Mouse (Mus musculus): Measurements from ENCODE around the gene Ttc36. TPM values are rescaled to one million over a fixed set of nuclear protein-coding genes. Genes with fewer than 3 reads are reported as not detected.
"Not testable (repeated sequence)": the region's sequence is repeated elsewhere in the genome, so short reads cannot be mapped to it uniquely, and the experiment has no call there.

The Ttc36 gene
- polyA plus RNA-seq, 1 experiment from 2014 or later = 0.31 TPM

GRCm38 (mm10) chr9:44772392-44772749, 30.5 kb downstream of the Ttc36 start:
- Histone ChIP-seq H3K4me2 (replicated peaks) (no peak overlapping the region), H3K9me3 (replicated peaks) (no peaks in the 10 kb centered on the region), H3K27me3 (no peaks in the 10 kb centered on the region), H3K4me3 (replicated peaks) (peak overlapping the region; percentile 61; the same call in 1 of the 2 replicates), H3K4me1 (peaks cover 8% of the 10 kb centered on the region), H3K27ac (replicated peaks) (no peak overlapping the region; the same call in 1 of the 2 replicates), H3K9ac (no peak overlapping the region), H3K36me3 (peaks cover 20% of the 10 kb centered on the region; the same call in 1 of the 2 replicates)
- 22% methylated on average over 5 of the region's 5 CpGs for WGBS
- ATAC-seq (ENCODE audit: insufficient number of reproducible peaks, low FRiP score, low TSS enrichment, low read depth) = no peak

- ATAC-seq (ENCODE audit: insufficient number of reproducible peaks, low FRiP score, low TSS enrichment, low read depth) = no peak
- Histone ChIP-seq H3K4me3 (replicated peaks) (no peak overlapping the region), H3K27ac (replicated peaks) (no peak overlapping the region), H3K4me2 (replicated peaks) (no peak overlapping the region), H3K36me3 (peaks cover 16% of the 10 kb centered on the region; the same call in 1 of the 2 replicates), H3K9ac (no peak overlapping the region), H3K9me3 (replicated peaks) (no peaks in the 10 kb centered on the region), H3K27me3 (no peaks in the 10 kb centered on the region), H3K4me1 (peaks cover 8% of the 10 kb centered on the region)
- 84% methylated on average over 5 of the region's 5 CpGs for WGBS
Measured at GRCm38 (mm10) chr9:44771376-44771775, 31.5 kb downstream of the Ttc36 start.

- not testable (repeated sequence) for H3K4me1 ChIP-seq; ATAC-seq (ENCODE audit: insufficient number of reproducible peaks, low FRiP score, low TSS enrichment, low read depth); H3K27me3 ChIP-seq; H3K9ac ChIP-seq; H3K9me3 ChIP-seq (replicated peaks); H3K36me3 ChIP-seq
- peak overlapping the region; percentile 98; the same call in 1 of the 2 replicates for H3K27ac ChIP-seq (replicated peaks)
- 31% methylated on average over 9 of the region's 9 CpGs for WGBS
- peak overlapping the region; percentile 53 for H3K4me2 ChIP-seq (replicated peaks)
- H3K4me3 ChIP-seq (replicated peaks) = peak overlapping the region; percentile 98
Measured at GRCm38 (mm10) chr9:44768029-44768394, 34.9 kb downstream of the Ttc36 start.

GRCm38 (mm10) chr9:44767101-44768028, 35.5 kb downstream of the Ttc36 start, which contains the start of the genes Arcn1 and Ift46:
Gene Arcn1, minus strand, starts transcription at chr9:44767845.
Gene Ift46, plus strand, starts transcription at chr9:44767908.
- under 1% methylated on average over 82 of the region's 82 CpGs for WGBS
- H3K4me3 ChIP-seq (replicated peaks) = peak within 1 kb of the TSS; percentile 98
- ATAC-seq (ENCODE audit: insufficient number of reproducible peaks, low FRiP score, low TSS enrichment, low read depth) = peak; percentile 93
- no peaks in the 10 kb centered on the region for H3K9me3 ChIP-seq (replicated peaks)
- peak within 1 kb of the TSS; percentile 98 for H3K27ac ChIP-seq (replicated peaks)
- H3K9ac ChIP-seq = peak within 1 kb of the TSS; percentile 100
- H3K36me3 ChIP-seq = no peaks in the 10 kb centered on the region
- peaks cover 5% of the 10 kb centered on the region for H3K4me1 ChIP-seq
- H3K4me2 ChIP-seq (replicated peaks) = peak within 1 kb of the TSS; percentile 53
- no peaks in the 10 kb centered on the region for H3K27me3 ChIP-seq

GRCm38 (mm10) chr9:44760873-44761272, 42.0 kb downstream of the Ttc36 start:
- H3K27me3 ChIP-seq = no peaks in the 10 kb centered on the region
- H3K9me3 ChIP-seq (replicated peaks) = no peaks in the 10 kb centered on the region
- H3K4me1 ChIP-seq = peaks cover 5% of the 10 kb centered on the region
- ATAC-seq (ENCODE audit: insufficient number of reproducible peaks, low FRiP score, low TSS enrichment, low read depth) = no peak
- H3K9ac ChIP-seq = no peak overlapping the region
- no peak overlapping the region for H3K4me2 ChIP-seq (replicated peaks)
- H3K27ac ChIP-seq (replicated peaks) = no peak overlapping the region
- H3K36me3 ChIP-seq = peaks cover 24% of the 10 kb centered on the region
- no peak overlapping the region for H3K4me3 ChIP-seq (replicated peaks)
- 87% methylated on average over 2 of the region's 2 CpGs for WGBS

Other genes starting within 250 kb of the Ttc36 start
- gene Cxcr5, start 241.2 kb downstream of the Ttc36 start, polyA plus RNA-seq (2015; fragmentation: Nextera tagmentation; extraction: Ambion mirVana) = 0.29 and 0.49 TPM in 2 replicates
- gene Ddx6, start 198.2 kb downstream of the Ttc36 start, polyA plus RNA-seq (2015; fragmentation: Nextera tagmentation; extraction: Ambion mirVana) = 15.3 and 19.7 TPM in 2 replicates
- not detected in 2 replicates for gene Treh, start 129.8 kb downstream of the Ttc36 start, polyA plus RNA-seq (2015; fragmentation: Nextera tagmentation; extraction: Ambion mirVana)
- 38.6 and 39.0 TPM in 2 replicates for gene Phldb1, start 67.9 kb downstream of the Ttc36 start, polyA plus RNA-seq (2015; fragmentation: Nextera tagmentation; extraction: Ambion mirVana)
- 191 and 195 TPM in 2 replicates for gene Arcn1, start 35.2 kb downstream of the Ttc36 start, polyA plus RNA-seq (2015; fragmentation: Nextera tagmentation; extraction: Ambion mirVana)
- gene Ift46, start 35.2 kb downstream of the Ttc36 start, polyA plus RNA-seq (2015; fragmentation: Nextera tagmentation; extraction: Ambion mirVana) = 107 and 125 TPM in 2 replicates
- 2.5 and 2.6 TPM in 2 replicates for gene Tmem25, start 3.8 kb downstream of the Ttc36 start, polyA plus RNA-seq (2015; fragmentation: Nextera tagmentation; extraction: Ambion mirVana)
- 15.6 and 17.7 TPM in 2 replicates for gene Kmt2a, start 78.2 kb upstream of the Ttc36 start, polyA plus RNA-seq (2015; fragmentation: Nextera tagmentation; extraction: Ambion mirVana)
- 655 and 705 TPM in 2 replicates for gene Atp5l, start 117.7 kb upstream of the Ttc36 start, polyA plus RNA-seq (2015; fragmentation: Nextera tagmentation; extraction: Ambion mirVana)
- 23.6 and 25.7 TPM in 2 replicates for gene Ube4a, start 162.5 kb upstream of the Ttc36 start, polyA plus RNA-seq (2015; fragmentation: Nextera tagmentation; extraction: Ambion mirVana)
- 0.29 and 0.33 TPM in 2 replicates for gene Cd3g, start 177.4 kb upstream of the Ttc36 start, polyA plus RNA-seq (2015; fragmentation: Nextera tagmentation; extraction: Ambion mirVana)
- gene Cd3d, start 178.7 kb upstream of the Ttc36 start, polyA plus RNA-seq (2015; fragmentation: Nextera tagmentation; extraction: Ambion mirVana) = not detected in 2 replicates
- gene Cd3e, start 206.6 kb upstream of the Ttc36 start, polyA plus RNA-seq (2015; fragmentation: Nextera tagmentation; extraction: Ambion mirVana) = 0.11 and 0.23 TPM in 2 replicates
- 28.1 and 35.4 TPM in 2 replicates for gene Mpzl2, start 236.7 kb upstream of the Ttc36 start, polyA plus RNA-seq (2015; fragmentation: Nextera tagmentation; extraction: Ambion mirVana)

Measured in embryonic facial prominence, embryonic 15.5 days (tissue).